Mouse (Mus musculus): ENCODE measurements around the gene Sfmbt1.

Sfmbt1 gene

GRCm38 (mm10) chr14:30826174-30827140 lies 111.8 kb downstream of the Sfmbt1 start:
- peak; percentile 49 for DNase-seq (ENCODE audit: low read depth)

DNA sequence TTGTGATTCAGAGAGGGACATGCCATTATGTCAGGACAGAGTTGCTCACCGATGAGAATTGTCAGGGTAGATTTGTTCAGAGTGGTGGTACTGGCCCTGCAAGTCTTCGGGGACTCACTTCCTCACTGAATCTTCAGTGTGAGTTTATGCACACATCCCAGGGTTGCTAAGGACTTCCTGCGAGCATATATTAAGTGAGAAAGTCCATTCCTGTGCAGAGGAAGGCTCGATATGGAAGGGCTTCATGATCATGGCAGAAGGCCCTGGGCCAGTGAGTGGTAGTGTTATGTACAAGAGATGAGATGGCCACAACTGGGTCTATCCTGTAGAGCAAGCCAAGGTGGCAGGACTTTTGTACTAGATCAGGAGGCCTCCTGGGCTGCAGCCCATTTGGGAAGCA lies 112.8 kb downstream of the Sfmbt1 start:
- no peak for DNase-seq (ENCODE audit: low read depth)

- DNase-seq (ENCODE audit: low read depth): no peak
These were observed 113.4 kb downstream of the Sfmbt1 start for GRCm38 (mm10) chr14:30828077-30828476.

DNA sequence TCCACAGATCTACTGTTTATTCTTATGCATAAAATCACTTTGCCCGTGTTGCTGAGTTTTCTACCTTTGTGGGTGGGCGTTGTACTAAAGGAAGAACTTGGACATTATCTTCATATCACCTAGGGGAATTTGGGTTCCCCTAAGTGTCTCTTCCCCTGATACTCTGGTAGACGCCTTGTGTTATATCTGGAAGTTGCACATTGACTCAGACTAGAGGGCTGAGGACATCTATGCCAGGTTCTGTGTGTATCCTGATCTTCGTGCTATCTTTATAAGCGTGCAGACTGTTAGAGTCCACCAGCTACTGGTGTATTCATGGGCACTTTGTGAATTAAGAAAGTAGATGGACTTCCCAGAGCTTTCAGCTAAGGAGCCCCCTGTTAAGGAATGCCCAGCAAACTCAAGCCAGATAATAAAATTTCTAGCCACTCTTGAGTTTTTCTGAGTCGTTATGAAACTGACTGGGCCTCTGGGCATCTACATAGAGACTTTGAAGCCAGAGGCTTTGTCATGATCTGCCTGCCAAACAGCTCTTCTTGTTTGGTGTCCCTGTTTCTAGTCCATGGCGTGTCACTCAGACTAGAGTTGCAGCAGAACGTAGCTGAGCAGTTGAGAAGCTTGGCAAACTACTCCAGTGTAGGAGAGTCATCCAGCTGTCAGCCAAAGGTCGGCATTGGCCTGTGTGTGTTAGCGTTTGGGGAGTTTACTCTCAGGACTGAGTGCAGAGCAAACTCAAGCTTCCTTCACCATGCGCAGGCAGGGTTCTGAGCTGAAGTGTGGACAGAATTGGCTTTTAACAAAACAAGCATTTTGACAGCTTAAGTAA lies 114.2 kb downstream of the Sfmbt1 start:
- no peak for DNase-seq (ENCODE audit: low read depth)

- no peak for DNase-seq (ENCODE audit: low read depth)
These were observed 122.9 kb downstream of the Sfmbt1 start for GRCm38 (mm10) chr14:30837416-30837996.

DNA sequence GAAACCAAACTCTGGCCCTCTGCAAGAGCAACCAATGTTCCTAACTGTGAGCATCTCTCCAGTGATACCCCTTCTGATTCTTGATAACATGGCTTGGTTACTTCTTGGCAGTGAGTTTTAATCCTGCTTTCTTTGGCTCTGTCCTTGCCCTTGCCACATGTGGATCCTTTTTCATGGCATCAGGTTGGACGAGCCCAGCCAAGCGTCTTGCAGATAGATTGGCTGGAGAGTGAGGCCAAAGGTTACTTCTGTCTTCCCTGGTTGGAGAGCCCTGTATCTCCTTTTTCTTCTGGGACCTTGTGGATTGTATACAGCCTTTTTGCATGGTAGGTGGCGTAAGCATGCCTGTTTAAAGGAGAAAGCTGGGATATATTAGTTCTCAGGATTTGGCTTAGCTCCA lies 129.1 kb downstream of the Sfmbt1 start:
- DNase-seq (ENCODE audit: low read depth): no peak

GRCm38 (mm10) chr14:30850504-30850903 lies 135.9 kb downstream of the Sfmbt1 start:
- DNase-seq (ENCODE audit: low read depth): no peak

DNA sequence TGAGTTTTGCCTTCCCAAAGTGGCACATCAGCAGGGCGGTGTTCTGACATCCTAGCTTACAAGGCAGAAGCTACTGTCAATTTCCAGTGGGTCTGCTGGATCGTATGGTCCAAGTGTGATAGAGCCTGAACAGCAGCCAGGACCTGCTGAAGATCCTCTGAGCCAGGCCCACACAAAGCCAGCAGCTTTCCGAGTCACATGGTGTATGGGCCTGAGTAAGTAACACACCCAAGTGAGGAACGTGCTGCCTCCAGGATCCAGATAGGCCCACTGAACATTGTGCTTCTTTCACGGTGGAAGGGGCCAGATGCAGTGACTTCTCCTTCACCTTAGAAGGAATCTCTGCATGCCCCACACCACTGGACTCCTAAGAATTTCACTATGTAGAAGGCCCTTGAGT lies 137.7 kb downstream of the Sfmbt1 start:
- no peak for DNase-seq (ENCODE audit: low read depth)

GRCm38 (mm10) chr14:30855316-30855715 lies 140.7 kb downstream of the Sfmbt1 start:
- no peak for DNase-seq (ENCODE audit: low read depth)

DNA sequence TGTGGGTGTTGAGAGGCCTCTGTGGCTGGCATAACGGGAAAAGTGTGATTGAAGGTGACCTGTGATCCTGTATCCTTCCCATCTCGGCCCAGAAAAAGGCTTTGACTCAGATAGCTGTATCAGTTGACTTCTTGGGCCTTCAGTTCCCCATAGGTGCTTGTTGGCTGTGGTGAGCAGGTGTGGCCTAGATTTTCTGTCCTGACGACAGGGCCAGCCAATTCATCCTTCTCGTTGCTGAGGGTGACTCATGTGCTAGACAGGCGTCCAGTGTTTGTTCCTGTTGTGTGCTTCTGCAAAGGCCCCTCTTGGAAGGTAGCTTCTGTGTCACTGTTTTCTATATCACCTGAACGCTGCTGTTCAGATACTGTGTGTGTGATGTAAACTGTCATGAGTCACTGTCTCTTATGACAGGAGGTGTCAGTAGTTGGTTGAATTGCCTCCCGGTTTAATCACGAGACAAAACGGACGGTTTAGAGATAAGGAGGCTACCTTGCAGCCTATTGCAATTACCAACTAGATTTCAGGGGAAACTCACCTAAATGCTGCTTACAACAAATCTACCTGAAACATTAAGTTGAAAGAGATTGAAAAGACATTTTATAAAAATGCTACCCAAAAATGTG lies 142.3 kb downstream of the Sfmbt1 start:
- DNase-seq (ENCODE audit: low read depth): peak; percentile 36

DNA sequence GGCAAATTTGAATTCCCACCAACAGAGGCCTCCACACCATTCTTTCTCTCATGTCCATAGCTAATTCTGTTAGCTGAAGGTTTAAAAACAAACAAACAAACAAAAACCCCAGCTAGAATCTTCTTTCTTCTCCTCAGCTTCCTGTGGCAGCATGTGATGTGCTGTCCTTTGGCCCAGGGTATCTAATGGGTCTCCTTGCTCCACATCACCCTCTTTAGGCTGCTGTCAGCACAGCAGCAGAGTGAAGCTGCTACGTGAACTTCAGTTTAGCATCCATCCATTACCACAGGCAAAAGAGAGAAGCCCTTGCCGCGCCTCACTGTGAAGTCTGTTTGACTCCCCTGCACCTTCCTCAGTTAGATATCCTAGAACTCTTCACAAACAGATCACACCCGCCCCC lies 143.3 kb downstream of the Sfmbt1 start:
- peak; percentile 54 for DNase-seq (ENCODE audit: low read depth)

GRCm38 (mm10) chr14:30861421-30862125 lies 146.9 kb downstream of the Sfmbt1 start:
- no peak for DNase-seq (ENCODE audit: low read depth)

DNA sequence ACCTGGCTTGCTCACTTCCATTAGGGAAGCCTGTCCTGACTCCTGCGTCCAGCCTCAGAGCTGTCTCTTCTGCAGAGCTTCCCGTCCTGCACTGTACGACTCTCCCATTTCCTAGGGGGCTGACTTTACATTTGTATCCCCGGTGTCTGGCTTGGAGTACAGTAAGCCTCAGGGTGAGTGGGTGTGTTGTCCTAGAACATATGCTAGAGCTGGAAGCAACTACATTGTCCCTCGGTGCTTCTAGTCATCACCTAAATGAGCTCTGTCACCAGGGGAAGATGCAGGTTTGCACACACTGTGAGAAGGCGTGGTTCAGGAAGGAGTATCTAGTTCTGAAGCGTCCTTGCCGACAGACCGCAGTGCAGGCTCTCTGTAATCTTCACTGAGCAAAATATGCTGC lies 147.7 kb downstream of the Sfmbt1 start:
- no peak for DNase-seq (ENCODE audit: low read depth)

GRCm38 (mm10) chr14:30865311-30865710 lies 150.7 kb downstream of the Sfmbt1 start:
- DNase-seq (ENCODE audit: low read depth): peak; percentile 59

GRCm38 (mm10) chr14:30867042-30867441 lies 152.4 kb downstream of the Sfmbt1 start:
- DNase-seq (ENCODE audit: low read depth): peak; percentile 73

- no peak for DNase-seq (ENCODE audit: low read depth)
These were observed 154.2 kb downstream of the Sfmbt1 start for GRCm38 (mm10) chr14:30868826-30869225.

DNA sequence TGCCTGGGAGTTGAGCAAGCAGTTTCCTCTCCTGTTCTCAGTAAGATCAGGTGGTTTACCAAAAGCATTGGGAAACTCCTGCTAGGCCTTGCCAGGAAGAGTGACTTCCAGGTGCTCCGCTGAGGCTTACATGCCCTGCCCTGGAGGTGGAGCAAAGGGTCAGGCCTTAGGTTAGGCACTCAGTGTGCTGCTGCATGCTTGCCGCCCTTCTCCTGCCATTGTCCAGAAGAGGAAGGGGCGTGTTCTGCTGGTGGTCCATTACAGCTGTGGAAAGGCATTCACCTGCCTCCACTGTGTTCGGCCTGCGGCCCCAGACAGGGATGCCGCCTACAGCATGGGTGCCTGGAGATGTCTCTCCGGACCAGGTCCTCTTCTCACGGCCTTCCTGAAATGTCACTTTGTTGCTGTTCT lies 154.7 kb downstream of the Sfmbt1 start:
- DNase-seq (ENCODE audit: low read depth): no peak

GRCm38 (mm10) chr14:30870206-30871147 lies 155.8 kb downstream of the Sfmbt1 start:
- no peak for DNase-seq (ENCODE audit: low read depth)
